Mouse (Mus musculus) kidney, postnatal 10 days (tissue): Measurements from ENCODE around the gene Ninj2.

ENCODE experiments used
- DNase-seq: peaks from one replicate; pipeline ENCODE4 v3.0.0; 2021; ENCODE audit warnings: mixed read lengths

Ninj2 gene

DNA sequence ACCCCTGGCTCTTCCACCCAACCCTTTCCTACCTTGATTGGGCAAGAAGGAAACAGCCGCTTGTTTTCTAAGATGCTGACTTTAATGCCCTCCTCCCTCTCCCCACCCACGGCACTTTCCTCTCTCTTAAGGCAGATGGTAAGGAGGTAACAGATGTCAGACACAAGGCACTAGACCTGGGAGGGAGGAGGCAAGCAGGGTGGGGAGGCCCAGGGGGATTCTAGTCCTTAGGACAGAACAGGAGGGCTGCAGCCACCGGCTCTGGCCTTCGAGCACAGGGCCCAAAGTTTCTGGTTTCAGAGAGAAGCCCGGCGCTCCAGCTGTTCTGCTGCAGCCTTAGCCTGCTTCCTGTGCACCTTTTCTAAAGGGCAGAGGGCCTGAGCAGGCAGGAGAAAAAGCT, 108.8 kb downstream of the Ninj2 start:
- no peak for DNase-seq

- no peak for DNase-seq
These were observed 109.3 kb downstream of the Ninj2 start for GRCm38 (mm10) chr6:120202406-120202805.

- no peak for DNase-seq
These were observed 113.4 kb downstream of the Ninj2 start for GRCm38 (mm10) chr6:120206586-120206985.

GRCm38 (mm10) chr6:120211536-120211935, 118.4 kb downstream of the Ninj2 start:
- DNase-seq = no peak

GRCm38 (mm10) chr6:120216702-120217101, 123.6 kb downstream of the Ninj2 start:
- DNase-seq = no peak

DNA sequence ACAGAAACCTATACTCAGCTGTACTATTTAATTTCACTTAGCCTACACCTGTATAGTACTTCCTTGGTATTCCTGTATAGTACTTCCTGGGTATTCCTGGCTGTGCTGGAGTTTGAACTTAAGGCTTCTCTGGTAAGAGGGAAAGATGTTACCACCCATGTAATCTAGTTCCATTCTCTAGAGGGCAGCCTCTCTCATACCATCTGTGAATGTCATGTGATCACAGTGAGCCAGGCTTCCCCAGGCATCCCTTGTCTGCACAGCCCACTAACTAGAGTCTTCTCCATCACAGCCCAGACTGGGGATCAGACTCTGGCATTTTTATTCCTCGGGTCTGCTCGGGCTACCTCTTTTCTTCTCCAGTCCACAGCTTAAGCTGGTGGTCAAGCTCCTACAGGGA, 126.1 kb downstream of the Ninj2 start:
- DNase-seq = no peak

DNA sequence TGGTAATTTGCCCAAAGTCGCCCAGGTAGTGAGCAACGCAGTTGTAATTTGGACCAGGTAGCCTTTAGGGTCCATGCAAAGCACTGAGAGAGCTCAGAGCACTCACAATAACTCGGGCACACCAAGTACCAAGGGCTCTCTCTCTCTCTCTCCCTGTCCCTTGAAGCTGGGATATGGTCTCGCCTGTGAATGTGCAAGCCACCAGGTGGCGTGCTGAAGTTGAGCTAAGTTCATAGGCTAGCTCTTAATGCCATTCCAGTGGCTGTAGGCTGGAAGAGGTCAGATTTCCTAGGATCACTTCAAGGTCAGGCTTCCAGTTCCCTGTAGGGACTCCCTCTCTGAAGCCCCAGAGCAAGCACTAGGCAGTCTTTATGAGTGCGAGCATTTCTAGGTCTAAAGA, 129.5 kb downstream of the Ninj2 start:
- DNase-seq = peak; percentile 87

DNA sequence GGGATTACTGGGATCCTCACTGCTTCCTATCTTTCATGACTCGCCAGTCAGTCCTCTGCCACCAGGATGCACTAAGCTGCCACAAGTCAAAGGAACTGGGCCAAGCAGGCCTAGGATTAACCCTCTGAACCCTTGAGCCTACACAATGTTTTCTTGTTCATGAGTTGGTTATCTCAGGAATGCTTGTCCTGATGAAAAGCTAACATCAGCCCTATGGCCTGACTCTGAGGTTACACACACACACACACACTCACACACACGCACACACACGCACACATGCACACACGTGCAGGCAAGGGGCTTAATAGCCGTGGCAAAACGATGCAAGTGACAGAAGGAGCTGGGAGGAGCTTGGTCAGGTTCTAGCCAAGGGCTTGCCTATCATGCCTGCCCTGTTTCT, 132.2 kb downstream of the Ninj2 start:
- DNase-seq = no peak

- no peak for DNase-seq
These were observed 133.9 kb downstream of the Ninj2 start for GRCm38 (mm10) chr6:120227068-120227467.

DNA sequence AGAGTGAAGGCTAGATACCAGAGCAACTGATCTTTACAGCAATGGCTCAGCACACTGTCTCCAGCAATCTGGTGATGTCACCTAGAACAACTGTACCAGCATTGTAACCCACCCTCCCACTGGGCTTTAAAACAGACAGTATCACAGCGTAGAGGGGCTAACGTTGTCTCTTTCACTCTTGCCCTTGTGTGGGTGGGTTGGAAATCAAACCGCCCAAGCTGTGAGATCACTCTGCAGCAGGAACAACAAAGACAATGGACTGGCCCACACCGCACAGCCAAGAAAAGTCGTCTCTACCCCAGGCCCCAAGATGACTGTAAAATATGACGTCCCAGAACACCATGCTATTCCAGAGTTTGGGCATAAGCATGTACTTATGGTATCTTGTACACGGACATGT, 136.7 kb downstream of the Ninj2 start:
- no peak for DNase-seq

GRCm38 (mm10) chr6:120230441-120230840, 137.3 kb downstream of the Ninj2 start:
- no peak for DNase-seq

DNA sequence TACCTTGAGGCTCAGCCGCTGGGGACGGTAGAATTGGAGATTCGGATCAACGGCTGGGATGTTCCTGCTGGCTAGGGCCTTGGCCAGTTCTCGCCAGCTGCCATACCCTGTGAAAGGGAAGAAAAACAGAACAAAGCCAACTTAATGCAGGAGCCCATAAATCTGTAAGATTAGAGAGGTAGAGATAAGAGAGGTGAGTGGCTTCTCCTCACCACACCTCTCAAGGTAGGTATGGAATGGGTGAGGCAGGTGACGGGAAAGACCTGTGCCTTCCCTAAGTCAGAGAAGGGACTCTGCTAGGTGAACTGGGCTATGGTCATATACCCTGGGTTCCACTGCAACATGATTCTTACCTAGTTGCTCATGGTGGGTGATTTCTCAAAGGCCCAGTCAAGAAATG, 139.7 kb downstream of the Ninj2 start:
- DNase-seq = no peak

GRCm38 (mm10) chr6:120235874-120236273, 142.7 kb downstream of the Ninj2 start:
- DNase-seq = peak; percentile 23

- no peak for DNase-seq
These were observed 147.3 kb downstream of the Ninj2 start for GRCm38 (mm10) chr6:120240461-120240860.

DNA sequence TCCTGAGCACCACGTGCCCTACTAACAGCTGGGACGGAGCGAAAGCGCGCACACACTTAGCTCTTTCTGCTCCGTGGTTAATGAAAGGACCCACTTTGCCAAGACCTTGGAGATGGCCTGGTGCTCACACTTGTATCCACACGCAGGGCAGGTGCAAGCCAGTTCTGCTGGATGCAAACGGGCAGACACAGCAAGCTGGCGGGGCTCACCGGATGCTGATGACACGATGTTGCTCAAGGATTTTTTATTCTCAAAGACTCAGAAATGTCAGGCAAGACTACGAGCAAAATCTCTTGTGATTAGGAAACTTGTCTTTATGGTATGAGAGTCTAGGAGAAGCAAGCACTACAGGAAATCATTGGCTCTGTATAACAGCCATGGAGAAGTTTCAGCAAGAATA, 148.3 kb downstream of the Ninj2 start:
- no peak for DNase-seq

GRCm38 (mm10) chr6:120242530-120242929, 149.4 kb downstream of the Ninj2 start:
- no peak for DNase-seq

DNA sequence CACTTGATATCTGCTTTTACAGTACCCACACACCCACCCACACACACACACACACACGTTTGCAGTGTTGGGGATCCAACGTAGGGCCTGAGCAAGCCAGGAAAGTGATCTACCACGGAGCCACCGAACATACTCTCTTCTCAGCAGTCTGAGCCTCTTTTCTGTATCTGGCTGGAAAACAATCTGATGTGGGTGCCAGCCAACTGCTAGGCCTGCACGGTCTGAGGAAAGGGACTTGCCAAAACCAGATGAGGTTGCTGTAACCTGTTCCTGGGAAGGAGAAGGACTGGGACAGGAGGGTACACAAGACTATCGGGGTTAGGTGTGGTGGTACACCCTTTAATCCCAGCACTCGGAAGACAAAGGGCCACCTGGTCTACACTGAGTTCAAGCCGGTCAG, 150.1 kb downstream of the Ninj2 start:
- DNase-seq = no peak

GRCm38 (mm10) chr6:120246676-120247075, 153.5 kb downstream of the Ninj2 start:
- DNase-seq = no peak

- no peak for DNase-seq
These were observed 156.7 kb downstream of the Ninj2 start for GRCm38 (mm10) chr6:120249831-120250230.
